Mouse (Mus musculus): ENCODE results near the gene Gpr107.

Gpr107 gene

DNA sequence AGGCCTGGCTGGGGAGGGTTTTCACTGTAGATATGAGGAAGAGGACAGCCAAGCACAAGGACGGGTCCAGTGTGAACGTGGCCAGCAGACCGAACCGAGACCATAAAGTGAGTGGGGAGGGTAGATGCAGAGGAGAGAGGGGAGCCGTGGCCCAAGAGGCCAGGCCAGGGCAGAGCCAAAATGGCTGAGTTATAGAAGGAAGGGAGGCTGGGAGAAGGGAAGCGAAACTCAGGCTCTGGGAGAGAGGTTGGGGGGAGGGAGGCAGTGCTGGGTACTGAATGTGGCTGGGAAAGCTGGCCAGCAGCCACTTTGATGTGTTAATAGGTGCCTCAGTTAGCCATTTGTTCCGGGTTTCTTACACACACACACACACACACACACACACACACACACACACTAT is 24.9 kb upstream of the Gpr107 start:
- DNase-seq (ENCODE audit: low read depth, low spot score): no peak

DNA sequence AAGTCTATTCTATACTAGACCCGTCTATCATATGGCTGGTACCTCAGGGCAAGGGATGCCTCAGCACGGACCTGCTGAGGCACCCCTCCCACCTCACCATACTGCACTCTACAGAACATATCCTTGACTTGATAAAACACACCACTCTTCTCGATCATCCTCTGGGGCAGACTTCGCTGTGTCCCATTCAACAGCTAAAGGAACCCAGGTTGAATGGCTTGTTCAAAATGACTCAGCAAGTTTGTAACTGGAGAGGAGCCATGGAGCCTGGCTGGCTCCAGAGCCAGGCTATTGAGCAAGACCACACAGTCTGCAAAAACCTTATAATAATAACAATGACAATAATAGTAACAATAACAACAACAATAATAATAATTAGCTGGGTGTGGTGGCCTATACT is 24.2 kb upstream of the Gpr107 start:
- peak; percentile 60 for DNase-seq (ENCODE audit: low read depth, low spot score)

DNA sequence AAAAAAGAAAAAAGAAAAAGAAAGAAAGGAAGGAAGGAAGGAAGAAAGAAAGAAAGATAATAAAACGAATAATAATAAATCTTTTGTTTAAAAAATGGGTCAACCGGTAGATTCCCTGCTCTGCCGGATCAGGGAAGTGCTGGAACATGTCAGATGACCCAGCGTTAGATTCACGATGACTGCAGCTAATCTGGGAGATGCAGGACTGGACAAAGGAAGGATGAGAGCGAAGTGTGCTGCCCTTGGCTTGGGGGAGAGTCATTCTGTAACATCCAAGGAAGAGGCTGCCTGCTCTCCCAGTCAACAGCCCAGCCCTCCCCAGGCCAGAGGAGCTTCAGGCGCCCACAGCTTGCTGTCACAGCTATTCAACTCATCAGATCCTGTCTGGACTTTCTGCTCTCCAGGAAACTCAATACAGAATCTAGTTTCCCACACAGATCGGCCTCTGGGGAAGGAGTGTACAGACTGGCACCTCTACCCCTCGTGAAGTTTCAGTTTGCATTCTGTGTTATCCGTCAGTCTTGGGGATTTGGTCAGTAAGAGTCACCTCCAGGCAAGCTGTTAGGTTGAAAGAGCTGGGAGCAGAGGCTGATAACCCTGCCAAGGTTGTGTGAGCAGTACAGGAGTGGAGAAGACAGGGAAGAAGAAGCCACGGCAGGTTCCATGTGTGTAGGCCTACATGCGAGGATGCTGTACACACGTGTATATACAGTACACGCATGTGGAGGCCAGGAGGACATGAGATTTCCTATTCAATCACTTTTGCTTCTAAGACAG is 22.2 kb upstream of the Gpr107 start:
- DNase-seq (ENCODE audit: low read depth, low spot score): no peak

DNA sequence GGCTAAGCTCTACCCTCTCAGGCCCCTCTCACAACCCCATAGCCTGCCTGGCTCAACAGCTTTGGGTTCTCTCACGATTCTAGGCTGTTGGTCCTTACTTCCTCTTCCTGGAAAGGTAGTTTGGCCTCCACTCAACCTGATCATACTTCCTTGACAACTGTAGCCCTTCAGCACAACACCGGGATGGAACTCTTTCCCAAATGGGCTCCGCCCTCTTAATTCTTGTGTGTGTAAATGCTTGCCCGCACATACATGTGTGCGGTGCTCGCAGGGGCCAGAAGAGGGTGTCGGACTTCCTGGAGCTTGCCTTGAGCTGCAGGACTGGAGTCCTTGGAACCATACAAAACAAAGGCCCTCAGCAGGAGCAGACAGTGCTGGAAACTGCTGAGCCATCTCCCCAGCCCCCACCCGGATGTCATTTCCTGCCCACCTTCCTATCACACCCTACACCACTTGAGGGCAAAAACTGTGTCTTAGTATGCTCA is 21.3 kb upstream of the Gpr107 start:
- DNase-seq (ENCODE audit: low read depth, low spot score): no peak

DNA sequence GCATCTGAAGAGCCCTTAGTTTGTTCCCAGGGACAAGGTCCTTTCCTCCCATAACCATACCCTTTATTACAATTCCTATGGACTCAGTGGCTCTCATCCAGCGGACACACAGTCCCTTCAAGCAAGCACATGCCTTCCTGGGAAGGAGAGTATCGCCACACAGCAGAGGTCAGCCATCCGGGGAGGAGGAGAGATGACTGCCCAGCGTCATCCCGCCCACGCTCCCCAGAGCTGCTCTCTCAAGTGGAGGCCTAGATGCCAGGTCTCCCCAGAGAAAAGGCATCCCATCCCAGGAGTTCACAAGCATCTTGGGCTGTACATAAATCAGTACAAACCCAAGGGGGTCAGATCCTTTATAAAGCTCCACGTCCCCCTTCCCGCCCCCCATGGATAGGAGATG is 19.4 kb upstream of the Gpr107 start:
- no peak for DNase-seq (ENCODE audit: low read depth, low spot score)

DNA sequence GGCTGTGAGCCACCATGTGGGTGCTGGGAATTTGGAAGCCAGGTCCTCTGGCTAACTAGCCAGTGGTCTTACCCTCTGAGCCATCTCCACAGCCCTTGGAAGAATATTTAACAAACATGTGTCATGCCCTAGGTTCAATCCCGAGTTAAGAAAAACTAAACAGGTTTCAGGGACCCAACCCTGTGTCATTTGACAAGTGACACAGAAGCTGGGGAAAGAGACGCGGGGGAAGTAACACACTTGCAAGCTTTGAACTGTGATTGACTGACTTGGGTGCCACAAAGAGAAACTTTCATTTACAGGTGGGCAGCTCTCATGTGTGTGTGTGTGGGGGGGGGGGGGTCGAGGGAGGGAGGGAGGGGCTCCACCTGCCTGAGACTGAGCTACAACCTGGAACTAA is 18.1 kb upstream of the Gpr107 start:
- DNase-seq (ENCODE audit: low read depth, low spot score): no peak

DNA sequence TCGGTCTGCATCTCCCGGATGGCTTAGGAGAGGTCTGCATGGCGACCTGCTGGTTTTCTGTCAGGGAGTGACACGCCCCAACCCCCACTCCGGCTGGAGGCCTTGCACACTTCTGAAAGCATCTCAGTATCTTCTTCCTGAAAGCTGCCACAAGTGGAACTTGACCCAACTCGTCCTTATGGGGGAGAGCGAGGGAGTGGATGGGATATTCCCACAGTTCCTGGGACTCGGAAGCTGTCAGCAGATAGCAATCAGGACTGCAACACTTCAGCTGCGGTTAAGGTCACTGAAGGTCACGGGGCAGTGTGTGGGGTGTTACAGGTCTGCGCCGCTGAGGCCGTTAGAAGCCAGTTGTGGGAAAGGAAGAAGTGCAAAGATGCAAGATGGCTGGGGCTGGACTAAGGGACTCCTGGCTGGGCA is 16.6 kb upstream of the Gpr107 start:
- no peak for DNase-seq (ENCODE audit: low read depth, low spot score)

DNA sequence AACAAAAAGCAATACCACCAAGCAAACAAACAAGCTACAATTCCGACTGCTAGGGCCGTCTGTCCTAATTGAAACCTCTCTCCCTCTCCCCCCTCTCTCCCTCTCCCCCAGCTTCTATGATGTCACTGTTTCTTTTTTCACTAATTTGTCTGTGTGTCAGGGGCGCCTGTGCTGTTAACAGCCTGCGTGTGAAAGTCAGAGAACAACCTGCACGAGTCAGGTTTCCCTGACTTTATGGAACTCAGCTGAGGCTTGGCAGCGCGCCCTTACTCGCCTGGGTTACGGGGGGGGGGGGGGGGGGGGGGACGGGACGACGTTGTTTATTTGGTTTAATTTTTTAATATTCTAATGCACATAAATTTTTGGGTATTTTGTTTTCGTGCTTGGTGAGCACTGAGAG is 15.8 kb upstream of the Gpr107 start:
- DNase-seq (ENCODE audit: low read depth, low spot score): no peak

DNA sequence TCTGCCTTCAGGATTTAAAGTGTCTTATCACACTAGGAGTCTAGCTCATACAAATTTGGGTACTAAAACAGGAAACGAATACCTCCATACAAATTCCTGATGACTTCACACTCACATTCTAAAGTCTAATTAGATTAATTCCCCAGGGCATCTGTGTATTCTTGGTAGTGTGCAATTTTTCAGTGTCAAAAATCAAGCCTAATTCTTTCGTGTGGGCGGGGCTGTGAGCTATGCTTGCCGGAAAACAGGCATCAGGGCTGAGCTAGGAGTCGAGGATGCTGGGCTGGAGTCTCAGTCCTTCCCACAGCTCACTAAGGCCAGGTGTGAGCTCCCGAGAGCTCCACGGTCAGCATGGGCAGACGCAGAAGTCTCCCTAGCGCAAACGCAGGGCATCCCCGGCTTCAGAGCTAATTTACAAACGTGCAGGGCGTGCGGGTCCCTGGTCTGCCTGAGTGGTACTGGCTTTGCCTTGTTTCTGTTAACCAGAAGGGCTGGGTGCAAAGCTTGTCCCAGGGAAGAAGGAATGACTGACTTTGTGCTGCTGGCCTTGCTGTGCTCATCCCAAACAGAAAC is 15.0 kb upstream of the Gpr107 start:
- DNase-seq (ENCODE audit: low read depth, low spot score): no peak

DNA sequence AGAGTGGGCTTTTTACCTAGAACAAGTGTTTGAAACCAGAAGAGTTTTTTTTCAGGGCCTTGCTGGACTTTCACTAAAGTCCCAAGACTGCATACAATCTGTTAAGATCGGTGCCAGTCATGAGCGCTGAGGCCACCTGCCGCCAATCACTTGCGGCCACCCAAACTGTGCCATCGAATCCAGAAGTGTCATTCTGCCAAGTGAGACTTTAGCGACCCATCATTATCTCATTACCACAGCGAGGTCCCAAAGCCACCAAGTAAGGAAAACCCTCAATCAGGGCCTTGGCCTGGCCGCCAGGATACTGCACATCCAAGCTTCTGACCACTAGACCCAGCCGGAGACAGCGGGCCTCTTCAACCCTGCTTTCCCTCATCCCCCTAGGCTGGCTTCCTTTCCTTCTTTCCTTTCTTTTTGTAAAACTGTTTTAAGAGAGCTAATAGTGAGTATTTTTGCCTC is 12.9 kb upstream of the Gpr107 start:
- DNase-seq (ENCODE audit: low read depth, low spot score): no peak

DNA sequence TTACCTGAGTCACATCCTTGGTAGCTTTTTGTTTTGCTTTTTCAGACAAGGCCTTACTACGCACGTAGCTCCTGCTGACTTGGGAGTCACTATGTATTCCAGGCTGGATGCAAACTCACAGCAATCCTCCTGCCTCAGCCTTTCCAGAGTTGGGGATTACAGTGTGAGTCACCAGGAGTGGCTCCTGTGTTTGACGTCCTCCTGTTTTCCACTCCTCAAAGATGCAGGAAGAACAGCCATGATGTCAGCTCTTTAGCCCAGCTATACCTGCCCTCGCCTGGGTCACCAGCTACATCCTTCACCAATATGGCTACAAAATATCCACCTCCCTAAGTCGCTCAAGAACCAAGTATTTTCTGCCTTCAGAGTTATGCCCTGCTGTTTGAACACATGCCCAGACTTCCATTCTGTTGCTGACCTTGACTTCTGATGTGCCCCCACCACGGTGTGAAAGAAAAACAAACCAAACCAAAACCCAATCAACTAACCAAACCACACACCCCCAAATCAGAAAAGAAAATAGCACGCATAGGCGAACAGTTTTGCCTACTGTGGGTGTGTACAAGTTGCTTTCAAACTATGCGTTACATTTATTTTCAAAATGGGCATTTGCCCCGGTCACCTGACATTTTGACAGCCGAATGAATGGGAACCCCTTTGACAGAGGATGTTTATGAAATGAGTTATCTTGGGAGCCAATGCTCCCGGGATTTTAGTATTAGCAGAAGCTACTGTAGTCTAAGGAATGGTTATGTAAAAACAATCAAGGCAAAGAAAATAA is 11.9 kb upstream of the Gpr107 start:
- no peak for DNase-seq (ENCODE audit: low read depth, low spot score)

DNA sequence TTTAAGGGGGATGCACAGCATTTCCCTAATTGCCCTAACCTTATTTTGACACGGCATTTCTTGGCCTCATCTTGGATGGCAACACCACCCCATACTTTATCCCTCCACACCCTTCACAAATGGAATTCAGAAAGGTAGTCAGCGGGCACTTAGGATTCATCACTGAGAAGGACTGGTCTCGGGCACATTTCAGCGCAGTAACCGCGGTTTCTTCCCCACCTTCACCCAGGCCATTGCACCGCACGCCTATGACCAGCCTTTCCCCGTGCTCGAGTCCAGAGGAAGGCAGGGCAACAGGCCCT is 11.4 kb upstream of the Gpr107 start:
- DNase-seq (ENCODE audit: low read depth, low spot score): no peak

DNA sequence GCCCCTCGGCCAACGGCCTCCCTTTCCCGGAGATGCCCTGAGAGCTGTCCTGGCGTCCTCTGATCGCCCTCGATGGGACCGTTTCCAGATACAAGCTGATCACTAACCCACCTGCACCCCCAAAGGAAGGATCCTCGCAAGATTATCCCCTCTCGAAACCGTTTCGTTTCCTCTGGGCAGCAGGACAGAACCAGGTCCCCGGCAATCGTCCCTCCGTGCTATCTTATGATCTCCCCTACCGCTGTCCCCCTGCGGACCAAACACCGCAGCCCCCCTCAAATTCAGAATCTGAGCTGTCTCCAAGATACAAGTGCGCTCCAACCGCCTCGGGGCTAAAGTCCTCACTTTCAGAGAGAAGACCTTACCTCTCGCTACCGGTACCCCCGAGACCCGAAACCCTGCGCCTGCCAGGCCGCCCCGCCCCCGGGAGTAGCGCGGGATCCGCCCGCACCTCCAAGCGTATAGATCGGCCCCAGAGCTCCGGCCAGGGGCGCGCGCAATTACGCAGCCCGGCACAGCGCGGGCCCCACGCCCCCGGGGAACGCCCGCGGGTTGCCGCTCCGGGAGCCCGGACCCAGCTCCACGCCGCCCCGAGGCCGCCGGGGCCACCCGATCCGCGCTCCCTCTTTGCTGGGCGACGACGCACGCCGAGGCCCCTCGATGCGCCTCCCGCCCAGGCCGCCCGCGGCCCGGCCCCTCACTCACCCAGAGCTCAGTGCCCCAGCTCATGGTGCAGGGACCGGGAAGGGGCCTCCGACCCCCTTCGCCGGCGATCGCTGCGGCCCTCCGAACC is 10.8 kb upstream of the Gpr107 start:
- no peak for DNase-seq (ENCODE audit: low read depth, low spot score)

DNA sequence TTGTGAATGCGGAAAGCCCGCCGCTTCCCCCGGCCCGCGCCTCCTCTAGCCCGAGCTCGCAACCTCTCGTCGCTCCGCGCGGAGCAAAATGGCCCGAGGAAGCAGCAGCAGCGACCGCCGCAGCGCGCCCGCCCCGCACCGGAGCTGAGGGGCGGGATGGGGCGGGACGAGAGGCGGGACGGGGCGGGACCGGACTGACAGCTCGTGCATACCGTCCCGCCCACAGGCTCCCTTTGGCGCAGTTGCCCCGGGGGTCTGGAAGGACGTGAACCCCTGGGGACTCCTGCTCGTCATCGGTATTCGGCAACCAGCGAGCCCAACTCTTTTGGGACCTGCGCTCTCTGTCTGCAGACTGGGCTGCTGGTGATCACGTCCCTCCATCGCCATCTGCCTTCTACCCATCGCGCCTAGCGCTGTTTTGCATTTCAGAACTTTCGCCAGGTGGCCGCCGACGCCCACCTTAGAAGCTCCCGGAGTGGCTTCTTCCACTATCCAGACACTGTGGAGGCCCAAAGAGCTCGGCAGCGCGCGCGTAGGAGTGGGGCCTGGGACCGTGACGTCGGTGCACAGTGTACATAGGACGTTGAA is 10.2 kb upstream of the Gpr107 start, which contains the start of gene Fnbp1:
Gene Fnbp1 (minus strand): TSS at position 142 of the 588 bp plus-strand sequence.
- peak; percentile 73 for DNase-seq (ENCODE audit: low read depth, low spot score)

DNA sequence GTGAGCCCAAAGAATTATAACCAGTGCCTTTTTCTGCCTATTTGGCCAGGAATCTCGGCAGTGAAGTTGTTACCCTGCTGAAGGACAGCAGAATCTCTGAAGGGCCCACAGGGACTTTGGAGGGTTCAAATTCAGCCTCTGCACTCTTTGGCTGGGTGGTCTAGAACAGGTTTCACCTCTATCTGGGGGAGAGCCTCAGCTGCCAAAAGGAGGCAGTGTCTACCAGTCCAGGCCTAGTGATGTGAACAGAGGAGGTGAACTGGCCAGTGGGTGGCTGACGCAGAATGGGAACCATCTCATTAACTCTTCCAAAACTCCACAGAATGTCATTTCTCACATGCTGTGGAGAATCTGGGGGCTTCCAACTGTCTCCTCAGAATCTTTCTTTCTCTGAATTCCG is 9.6 kb upstream of the Gpr107 start:
- no peak for DNase-seq (ENCODE audit: low read depth, low spot score)

DNA sequence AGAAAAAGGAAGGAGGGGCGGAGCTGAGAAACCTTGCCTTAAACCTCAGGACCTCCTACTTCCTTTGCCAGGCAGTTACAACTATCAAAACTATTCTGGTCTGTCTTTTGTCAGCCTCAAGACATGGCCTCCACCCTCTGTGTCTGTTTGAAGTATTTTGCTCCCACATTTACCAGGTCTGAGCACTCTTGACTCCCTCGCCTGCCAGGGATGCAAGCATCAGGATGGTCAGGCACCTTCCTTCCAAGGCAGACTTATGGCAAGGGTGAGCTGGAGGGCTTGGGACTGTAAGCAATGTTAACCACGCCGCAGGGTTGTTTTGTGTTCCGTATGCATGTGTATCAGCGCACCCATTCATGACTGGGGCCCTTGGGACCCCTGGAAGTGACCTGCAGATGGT is 8.8 kb upstream of the Gpr107 start:
- DNase-seq (ENCODE audit: low read depth, low spot score): no peak

DNA sequence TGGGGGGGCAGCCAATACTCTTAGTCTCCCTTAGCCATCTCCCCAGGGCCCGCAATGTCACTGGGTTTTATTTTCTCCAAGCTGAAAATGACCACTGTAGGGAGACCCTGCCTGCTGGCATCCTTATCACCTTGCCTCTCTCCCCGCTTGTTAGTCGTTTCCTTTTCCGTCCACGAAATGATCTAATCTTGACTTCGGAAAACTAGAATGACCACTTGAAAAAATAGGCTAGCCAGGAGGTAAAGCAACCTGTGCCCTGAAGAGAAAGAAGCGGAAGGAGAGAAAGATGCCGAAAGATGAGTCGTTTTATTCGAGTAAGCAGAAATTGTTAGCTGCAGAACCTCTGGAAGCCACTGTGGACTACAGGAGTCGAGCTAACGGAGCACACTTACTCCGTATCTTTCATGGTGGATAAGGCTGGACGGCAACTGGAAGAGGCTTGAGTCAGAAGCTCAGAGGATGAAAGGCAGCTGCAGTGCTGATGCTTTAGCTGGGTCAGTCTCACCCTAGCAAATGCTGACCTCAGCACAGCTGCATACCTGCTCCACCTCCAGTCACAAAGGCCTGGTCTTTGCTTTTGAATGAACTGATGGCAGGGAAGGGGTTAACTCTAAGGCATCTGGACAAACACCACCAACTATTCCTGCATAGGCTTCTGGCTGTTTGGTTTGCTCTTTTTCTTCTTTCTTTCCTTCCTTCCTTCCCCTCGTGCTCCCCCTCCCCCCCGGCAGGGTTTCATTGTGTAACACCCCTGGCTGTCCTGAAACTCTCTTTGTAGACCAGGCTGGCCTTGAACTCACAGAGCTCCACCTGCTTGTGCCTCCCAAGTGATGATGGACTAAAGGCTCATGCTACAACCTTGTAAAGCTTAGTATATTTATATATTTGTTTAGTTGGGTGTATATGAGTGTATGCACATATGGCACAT is 8.1 kb upstream of the Gpr107 start:
- no peak for DNase-seq (ENCODE audit: low read depth, low spot score)

DNA sequence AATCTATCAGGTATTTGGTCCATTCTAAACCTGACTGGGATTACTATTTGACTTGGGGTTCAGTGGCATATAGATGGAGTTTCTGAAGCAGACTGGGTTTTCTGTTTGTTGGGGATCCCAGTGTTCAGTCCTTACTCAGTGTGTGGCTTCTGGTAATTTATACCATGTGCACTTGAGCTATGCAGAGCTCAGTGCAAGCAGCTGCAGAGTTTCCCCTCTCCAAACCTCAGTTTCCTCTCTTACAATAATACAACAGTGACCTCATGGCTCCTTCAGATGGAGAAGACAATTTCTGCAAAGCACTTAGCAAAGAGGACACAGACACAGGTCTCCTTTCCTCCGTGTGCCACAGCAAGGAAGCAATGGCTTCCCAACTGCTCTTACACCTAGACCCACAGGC is 7.2 kb upstream of the Gpr107 start:
- DNase-seq (ENCODE audit: low read depth, low spot score): no peak

DNA sequence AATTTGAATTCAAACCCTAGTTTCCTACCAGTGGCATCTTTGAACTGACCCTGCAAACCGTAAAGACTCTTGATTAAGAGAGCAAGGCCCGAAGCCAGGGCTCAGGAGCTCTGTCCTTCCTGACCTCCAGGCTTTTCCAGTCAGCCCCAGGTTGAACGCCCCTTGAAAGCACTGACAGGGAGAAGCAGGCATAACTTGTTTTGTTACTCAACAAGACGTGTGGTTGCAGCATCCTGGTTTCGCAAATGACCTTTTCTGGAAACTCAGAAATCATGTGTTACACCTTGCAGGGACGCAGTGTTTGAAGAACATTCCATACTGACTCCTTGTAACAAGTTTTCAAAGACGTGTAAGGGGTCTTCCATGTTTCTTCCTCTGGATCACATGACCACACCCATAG is 5.1 kb upstream of the Gpr107 start:
- no peak for DNase-seq (ENCODE audit: low read depth, low spot score)

DNA sequence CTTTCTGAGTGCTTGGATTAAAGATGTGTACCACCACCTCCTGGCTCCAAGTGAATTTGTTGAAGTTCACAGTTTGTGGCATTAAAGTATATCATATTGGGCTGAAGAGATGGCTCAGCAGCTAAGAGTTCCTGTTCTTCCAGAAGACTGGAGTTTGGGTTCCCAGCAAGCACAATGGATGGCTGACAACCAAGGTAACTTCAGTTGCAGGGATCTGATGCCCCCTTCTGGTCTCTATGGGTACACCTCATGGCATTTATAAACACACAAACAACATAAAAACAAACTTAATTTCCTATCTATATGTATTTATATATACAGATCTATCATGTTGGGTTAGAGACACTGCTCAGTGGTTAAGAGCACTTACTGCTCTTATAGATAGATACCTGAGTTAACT is 1.4 kb upstream of the Gpr107 start:
- no peak for DNase-seq (ENCODE audit: low read depth, low spot score)
